Mouse (Mus musculus) thymus, adult 18-20 months (tissue): Measurements from ENCODE around the gene Olfr486.
"Not testable (repeated sequence)": the region's sequence is repeated elsewhere in the genome, so short reads cannot be mapped to it uniquely, and the experiment has no call there.

Experiments used
- DNase-seq, 2 experiments: peaks; one replicate each; pipeline ENCODE4 v3.0.0; 2022; ENCODE audit warnings: mixed read lengths in 2 of 2

Olfr486 gene

GRCm38 (mm10) chr7:108172642-108173041 lies at the start of gene Olfr486:
Gene Olfr486 (minus strand): TSS chr7:108172742.
- DNase-seq: not testable (repeated sequence)

DNA sequence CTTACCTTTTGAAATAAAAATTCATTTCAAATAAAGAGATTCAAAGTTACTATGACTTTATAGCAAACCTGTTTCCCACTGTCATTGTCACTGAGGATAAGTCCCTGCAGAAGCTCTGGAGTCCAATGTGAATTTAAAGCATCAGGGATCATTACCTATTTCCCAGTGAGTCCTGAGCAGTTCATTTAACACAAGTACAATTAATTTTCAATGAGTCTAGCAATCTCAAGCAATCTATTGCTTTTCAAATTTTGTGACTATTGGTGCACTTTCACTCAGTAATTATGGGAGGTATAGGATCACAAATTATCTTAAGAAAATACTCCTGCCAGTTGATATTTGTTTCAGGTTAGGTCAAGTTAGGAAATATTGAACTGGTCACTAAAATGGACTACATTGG lies 42.0 kb upstream of the Olfr486 start, which contains the start of gene Olfr487:
Gene Olfr487 (minus strand): TSS at position 101 of the 400 bp plus-strand sequence.
- not testable (repeated sequence) for DNase-seq

- DNase-seq: no peak
Measured at GRCm38 (mm10) chr7:108196938-108197337, 24.4 kb upstream of the Olfr486 start.

DNA sequence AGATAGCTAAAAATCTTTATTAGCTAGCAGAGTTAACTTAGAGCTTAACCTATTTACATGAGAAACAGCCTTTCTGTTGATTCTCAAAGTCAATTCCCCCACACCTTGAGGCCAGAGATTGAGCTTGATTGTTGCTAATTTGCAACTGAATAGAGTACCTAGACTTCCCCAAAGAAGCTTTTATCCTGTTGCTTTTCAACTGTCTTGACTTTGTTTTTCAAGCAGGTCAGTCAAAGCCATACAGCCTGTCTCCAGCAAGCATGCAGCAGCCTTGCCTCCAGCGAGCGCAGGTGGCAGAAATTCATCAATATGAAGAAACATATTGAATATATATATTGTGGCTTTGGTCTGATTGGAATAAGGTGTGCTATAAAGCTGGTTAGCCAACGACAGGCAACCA lies 23.8 kb upstream of the Olfr486 start:
- not testable (repeated sequence) for DNase-seq

GRCm38 (mm10) chr7:108192714-108193113 lies 20.2 kb upstream of the Olfr486 start:
- not testable (repeated sequence) for DNase-seq

GRCm38 (mm10) chr7:108191196-108191595 lies 18.7 kb upstream of the Olfr486 start:
- DNase-seq: not testable (repeated sequence)

DNA sequence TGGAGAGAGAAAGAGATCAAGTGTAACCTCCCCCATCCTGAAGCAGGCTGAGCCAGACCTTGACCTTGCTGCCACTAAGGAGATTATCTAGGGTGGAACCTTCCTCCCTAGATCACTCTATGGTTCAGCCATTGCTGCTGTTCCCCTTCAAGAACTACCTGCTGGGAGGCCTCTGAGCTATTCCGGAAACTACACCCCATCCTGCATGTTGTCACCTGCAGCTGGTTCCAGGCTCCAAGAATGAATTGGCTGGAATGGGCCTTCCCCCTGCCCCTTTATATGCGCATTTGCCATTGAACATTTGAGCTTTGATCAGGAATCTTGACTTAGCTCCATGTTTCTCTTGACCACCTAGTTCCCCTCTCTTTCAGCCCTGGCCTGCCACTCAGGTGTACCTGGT lies 12.7 kb upstream of the Olfr486 start:
- DNase-seq: not testable (repeated sequence)

GRCm38 (mm10) chr7:108184401-108184800 lies 11.9 kb upstream of the Olfr486 start:
- DNase-seq: not testable (repeated sequence)

- no peak for DNase-seq
Measured at GRCm38 (mm10) chr7:108159771-108160170, 12.8 kb downstream of the Olfr486 start, which contains the start of gene Olfr485. Gene Olfr485 (minus strand): TSS chr7:108159871.

DNA sequence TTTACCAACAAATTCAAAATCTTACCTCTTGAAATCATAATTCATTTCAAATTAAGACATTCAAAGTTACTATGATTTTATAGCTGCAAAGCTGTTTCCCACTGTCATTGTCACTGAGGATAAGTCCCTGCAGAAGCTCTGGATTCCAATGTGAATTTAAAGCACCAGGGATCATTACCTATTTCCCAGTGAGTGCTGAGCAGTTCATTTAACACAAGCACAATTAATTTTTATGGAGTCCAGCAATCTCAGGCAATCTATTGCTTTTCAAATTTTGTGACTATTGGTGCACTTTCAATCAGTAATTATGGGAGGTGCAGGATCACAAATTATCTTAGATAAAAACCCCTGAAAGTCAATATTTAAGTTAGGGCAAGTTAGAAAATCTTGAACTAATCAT lies 45.2 kb downstream of the Olfr486 start, which contains the start of gene Olfr484:
Gene Olfr484 (minus strand): TSS at position 101 of the 400 bp plus-strand sequence.
- DNase-seq: no peak
